Mouse (Mus musculus): Measurements from ENCODE around the gene Stam.

DNA sequence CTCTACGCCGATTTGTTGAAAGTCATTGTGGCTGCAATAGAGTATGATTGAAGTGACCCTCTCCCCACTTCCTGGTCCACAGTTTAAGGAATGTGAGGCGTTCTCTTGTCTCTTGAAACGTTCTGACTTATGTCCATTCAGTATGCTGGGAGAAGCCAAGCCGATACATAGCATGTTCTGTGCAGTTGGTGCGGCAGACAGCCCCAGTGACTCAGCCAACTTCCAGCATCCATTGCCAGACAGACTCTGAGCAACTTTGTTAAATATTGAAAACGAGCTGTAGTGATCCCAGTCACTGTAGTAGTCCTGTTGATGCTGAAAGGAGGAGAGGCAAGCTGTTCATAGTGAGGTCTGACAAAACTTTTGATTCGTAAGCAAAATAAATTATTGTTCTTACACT lies 3.4 kb upstream of the Stam start:
- TF ChIP-seq CTCF (IDR thresholded peaks at IDR 0.05; ENCODE audit: low read depth) (no peak), EP300 (IDR thresholded peaks at IDR 0.05; ENCODE audit: low read depth) (no peak)

Data from heart, postnatal 0 days (tissue).